Mouse (Mus musculus): ENCODE measurements around the gene AC124108.1.

DNA sequence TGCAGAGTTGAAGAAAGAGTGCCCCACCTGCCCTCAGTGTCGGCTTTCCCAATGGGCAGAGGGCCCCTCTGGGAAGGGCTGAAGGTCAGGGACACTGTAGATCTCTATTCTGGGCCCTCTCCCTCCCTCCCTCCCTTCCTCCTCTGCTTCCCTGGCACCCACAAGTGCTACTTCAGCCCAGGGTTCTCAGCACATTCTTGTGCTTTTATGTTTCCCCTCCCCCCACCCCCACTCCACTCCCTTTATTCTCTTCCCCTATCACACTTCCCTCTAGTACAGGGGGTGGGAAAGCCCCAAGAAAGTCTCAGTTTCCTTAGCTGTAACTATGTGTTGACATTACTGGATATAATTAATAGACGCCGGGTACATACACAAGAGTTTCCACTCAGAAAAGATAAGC lies 3.4 kb downstream of the AC124108.1 start:
- TF ChIP-seq CTCF (IDR thresholded peaks at IDR 0.05; ENCODE audit: borderline replicate concordance, control insufficient read depth, extremely low read depth, insufficient read depth, low read length, poor library complexity) (no peak), POLR2A (IDR thresholded peaks at IDR 0.05; ENCODE audit: control insufficient read depth, extremely low read depth, insufficient read depth, low read length, poor library complexity) (no peak)

All from thymus, adult 2 months (tissue).